Mouse (Mus musculus) spleen, adult 2 months (tissue): ENCODE measurements around the gene Asb18.

Experiments
- CTCF ChIP-seq: fragments of 200-500 bp; IDR thresholded peaks from 2 replicates; pipeline ENCODE4 v1.5.1; 2011; ENCODE audit warnings: mild to moderate bottlenecking, inconsistent platforms; ENCODE audit not compliant: insufficient read depth, insufficient read length, insufficient replicate concordance; ENCODE audit errors: extremely low read depth
- POLR2A ChIP-seq: fragments of 200-500 bp; IDR thresholded peaks from 2 replicates; pipeline ENCODE4 v1.6.1; 2011; ENCODE audit warnings: low read depth, low read length, inconsistent platforms

DNA sequence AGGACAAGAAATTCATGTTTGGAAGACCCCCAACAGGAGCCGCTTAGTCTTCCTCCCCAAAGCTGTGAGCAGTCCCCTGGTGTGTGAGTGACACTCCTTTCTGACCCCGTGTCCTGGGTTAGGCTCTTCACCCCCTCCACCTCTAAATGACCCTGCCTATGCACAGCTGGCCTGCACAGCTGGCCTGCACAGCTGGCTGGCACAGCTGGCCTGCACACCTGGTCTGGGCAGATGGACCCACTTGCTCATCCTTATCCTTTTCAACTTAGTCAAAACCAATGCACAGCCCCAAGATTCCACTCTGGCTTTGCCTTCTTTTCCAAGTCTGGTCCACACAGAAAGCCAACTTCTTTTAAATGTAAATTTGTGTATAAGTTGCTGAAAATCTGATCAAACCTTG is 15.8 kb downstream of the Asb18 start:
- TF ChIP-seq CTCF (no peak), POLR2A (no peak)
